Mouse (Mus musculus): ENCODE results near the gene Vmo1.
A peak's percentile ranks its signal among the peaks of the same experiment; 100 is the strongest.
"Not testable (repeated sequence)": the region's sequence is repeated elsewhere in the genome, so short reads cannot be mapped to it uniquely, and the experiment has no call there.

Vmo1 gene

DNA sequence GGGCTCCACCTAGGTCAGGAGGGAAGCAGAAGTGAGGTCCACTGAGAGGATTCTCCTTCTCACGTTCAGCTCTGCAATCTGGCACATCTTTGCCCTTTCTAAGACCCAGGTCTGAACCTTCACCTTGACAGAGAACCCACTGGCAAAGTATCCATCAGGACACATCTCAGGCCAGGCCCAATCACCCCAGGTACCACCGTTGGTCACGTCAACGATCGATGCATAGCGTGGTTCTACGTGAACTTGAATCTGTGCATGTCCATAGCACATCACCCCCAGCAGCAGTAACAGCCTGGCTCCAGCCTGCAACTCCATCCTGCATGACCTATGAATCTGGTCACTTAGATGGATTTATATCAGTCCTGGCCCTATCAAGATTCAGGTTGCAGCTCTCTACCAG, at the start of gene Vmo1:
Vmo1 (minus strand) TSS at position 329 of the 400 bp plus-strand sequence.
- no peak for DNase-seq (ENCODE audit: low read depth, low spot score)

DNA sequence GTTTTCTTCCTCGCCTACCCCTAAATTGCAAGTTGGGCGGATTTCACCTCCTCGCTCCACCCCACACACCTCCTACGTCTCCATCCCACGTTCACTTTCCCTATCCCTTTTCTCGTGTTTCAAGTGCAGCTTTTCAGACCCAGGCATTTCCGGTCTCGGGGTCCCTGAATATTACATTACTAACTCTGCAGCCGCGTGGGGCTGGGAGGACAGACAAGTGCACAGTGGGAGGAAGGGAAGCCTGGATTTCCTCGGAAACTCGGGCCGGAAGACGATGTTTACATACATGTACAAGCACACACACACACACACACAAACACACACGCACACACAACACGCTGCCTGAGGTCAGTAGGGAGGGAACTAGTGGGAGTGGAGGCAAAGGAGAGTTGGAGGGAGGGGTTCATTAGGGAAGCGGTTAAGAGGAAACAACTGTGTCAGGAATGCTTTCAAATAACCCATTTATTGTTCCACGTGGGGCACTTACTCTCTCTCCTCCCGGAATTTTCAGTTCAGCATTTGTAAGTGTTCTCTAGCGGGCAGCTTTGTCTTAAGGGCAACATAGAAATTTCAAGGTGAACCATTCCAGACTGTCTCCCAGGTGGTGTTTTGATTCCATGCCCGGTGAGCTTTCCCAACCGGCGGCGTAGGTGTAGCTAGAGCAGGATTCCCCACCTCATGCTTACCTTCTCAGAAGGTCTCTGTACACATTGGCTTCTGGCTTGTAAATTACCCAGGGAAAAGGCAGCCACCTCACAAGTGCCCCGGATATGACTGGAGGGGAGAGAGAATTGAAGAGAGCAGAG, 49.3 kb upstream of the Vmo1 start:
- peak; percentile 36 for DNase-seq (ENCODE audit: low read depth, low spot score)

DNA sequence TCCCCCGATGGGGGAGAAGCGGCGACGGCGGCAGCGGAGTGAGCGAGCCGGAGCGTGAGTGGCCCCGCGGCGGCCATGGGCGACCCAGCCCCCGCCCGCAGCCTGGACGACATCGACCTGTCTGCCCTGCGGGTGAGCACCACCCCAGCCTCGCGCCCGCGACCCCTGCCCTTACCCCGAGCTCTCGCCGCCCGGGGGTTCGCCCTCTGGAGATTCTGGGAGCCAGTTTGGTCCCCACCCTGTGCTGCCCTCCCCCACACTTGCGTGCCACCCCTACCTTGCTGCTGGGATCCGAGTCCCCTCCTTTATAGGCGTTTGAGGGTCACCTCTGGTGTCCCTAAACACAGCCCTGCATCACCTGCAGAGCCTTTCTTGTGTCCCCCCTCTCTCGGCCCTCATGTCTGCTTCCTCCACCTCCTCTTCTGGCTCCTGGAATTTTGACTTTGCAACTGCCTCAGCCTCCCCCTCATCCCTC, 48.6 kb upstream of the Vmo1 start:
- peak; percentile 10 for DNase-seq (ENCODE audit: low read depth, low spot score)

DNA sequence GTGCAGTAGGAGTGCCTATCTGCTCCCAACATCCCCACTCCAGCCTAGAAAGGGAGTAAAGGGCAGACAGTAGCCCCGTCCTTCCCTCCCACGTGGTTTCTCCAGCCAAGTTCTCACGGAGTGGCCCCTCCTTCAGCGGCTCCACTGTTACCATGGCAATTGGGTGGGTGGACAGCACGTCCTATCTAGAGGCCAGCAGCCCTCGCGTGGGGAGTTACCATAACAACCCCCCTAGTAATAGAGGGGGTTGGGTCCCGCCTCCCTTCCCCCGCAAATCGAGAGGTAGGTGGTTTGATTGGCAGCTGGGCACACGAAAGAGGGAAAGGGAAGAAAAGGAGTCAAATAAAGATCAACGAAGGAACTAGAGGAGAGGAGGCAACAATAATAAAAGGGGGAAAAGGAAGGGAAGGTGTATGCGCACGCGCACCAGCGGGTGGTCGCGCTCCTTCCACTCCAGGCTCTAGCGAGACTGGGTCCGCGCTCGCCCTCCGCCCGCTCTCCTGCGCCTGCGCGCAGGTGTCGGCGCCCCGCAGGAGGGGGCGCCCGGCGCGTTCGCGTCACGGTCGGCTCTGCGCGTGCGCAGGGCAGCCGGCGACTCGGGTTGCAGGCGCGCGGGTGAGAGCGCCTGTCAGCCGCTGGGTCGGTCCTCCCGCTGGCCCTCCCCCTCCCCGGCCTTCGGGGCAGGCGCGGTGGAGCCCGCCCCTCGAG, 48.0 kb upstream of the Vmo1 start, which contains the start of gene Mink1:
Mink1 (plus strand) TSS at position 595 of the 708 bp plus-strand sequence.
- DNase-seq (ENCODE audit: low read depth, low spot score): peak; percentile 93

- no peak for DNase-seq (ENCODE audit: low read depth, low spot score)
Observed at GRCm38 (mm10) chr11:70561937-70562286, 47.5 kb upstream of the Vmo1 start.

- peak; percentile 61 for DNase-seq (ENCODE audit: low read depth, low spot score)
Observed at GRCm38 (mm10) chr11:70557545-70557944, 43.1 kb upstream of the Vmo1 start.

DNA sequence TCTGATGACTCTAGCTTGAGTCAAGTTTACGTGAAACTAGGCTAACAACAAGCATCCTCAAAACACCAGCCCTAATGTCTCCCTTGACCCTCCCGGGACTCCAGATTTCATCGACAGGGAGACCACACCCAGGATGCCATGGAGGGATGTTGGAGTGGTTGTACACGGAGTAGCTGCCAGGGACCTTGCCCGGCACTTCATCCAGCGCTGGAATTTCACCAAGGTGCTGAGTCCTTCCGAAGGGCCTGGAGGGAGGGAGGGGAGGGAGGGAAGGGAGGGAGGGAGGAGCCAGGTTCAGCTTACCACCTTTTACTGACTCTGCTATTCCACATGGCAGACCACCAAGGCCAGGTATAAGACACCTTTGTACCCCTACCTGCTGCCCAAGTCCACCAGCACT, 39.5 kb upstream of the Vmo1 start:
- DNase-seq (ENCODE audit: low read depth, low spot score): no peak

DNA sequence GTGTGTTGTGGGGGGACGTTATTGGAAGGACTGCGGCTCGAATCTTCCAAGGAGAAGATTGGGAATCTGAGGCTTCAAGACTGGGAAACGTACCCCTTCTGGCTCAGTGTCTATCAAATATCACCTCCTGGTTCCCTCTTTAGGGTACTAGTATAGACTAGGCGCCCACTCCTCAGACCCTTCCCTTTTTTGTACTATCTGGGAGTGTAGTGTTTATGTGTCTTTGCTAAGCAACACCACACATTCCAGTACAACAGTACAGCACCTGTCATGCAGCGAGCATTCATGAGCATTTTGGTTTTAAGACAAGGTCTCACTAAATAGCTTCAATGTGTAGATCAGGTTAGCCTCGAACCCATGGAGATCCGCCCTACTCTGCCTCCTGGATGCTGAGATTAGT, 37.1 kb upstream of the Vmo1 start:
- no peak for DNase-seq (ENCODE audit: low read depth, low spot score)

- no peak for DNase-seq (ENCODE audit: low read depth, low spot score)
Observed at GRCm38 (mm10) chr11:70544496-70544895, 30.1 kb upstream of the Vmo1 start.

DNA sequence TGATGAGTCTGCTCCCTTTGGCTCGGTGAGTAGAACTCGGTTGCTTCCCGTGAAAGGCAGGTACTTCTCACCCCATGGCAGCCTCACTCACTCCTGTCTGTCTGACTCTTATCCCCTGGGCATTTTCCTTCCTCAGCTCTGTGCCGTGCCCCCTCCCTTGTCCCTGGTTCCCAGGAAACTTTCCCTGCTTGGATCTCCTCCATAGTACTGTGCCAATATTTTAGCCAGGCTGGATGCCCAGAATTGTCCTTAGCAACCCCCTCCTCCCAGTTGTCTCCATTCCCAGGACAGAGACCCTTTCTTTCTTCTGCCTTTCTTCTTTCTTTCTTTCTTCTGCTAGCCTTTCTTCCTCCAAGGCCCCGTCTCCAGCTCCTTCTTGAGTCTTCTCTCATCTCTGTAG, 27.0 kb upstream of the Vmo1 start:
- DNase-seq (ENCODE audit: low read depth, low spot score): no peak

- no peak for DNase-seq (ENCODE audit: low read depth, low spot score)
Observed at GRCm38 (mm10) chr11:70540928-70541327, 26.5 kb upstream of the Vmo1 start.

GRCm38 (mm10) chr11:70539877-70540587, 25.6 kb upstream of the Vmo1 start, which contains the start of gene Pld2:
Gene Pld2, plus strand, starts transcription at chr11:70540064.
- peak; percentile 88 for DNase-seq (ENCODE audit: low read depth, low spot score)

GRCm38 (mm10) chr11:70539423-70539822, 25.0 kb upstream of the Vmo1 start:
- DNase-seq (ENCODE audit: low read depth, low spot score): no peak

GRCm38 (mm10) chr11:70532839-70533238, 18.4 kb upstream of the Vmo1 start, which contains the start of gene Gm40193:
Gene Gm40193, minus strand, starts transcription at chr11:70532939.
- DNase-seq (ENCODE audit: low read depth, low spot score): no peak

DNA sequence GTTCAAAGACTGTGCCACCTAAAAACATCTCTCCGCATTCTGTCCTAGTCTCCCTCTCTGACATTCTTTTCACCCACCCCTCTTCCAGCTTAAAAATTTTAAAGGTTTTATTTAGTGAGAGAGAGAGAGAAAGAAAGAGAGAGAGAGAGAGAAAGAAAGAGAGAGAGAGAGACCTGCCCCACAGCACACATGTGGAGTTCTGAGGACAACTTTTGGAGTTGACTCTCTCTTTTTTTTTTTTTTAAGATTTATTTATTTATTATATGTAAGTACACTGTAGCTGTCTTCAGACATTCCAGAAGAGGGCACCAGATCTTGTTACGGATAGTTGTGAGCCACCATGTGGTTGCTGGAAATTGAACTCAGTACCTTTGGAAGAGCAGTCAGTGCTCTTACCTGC, 16.6 kb upstream of the Vmo1 start:
- not testable (repeated sequence) for DNase-seq (ENCODE audit: low read depth, low spot score)

- no peak for DNase-seq (ENCODE audit: low read depth, low spot score)
Observed at GRCm38 (mm10) chr11:70528610-70529009, 14.2 kb upstream of the Vmo1 start.

- DNase-seq (ENCODE audit: low read depth, low spot score): no peak
Observed at GRCm38 (mm10) chr11:70526211-70526610, 11.8 kb upstream of the Vmo1 start.

DNA sequence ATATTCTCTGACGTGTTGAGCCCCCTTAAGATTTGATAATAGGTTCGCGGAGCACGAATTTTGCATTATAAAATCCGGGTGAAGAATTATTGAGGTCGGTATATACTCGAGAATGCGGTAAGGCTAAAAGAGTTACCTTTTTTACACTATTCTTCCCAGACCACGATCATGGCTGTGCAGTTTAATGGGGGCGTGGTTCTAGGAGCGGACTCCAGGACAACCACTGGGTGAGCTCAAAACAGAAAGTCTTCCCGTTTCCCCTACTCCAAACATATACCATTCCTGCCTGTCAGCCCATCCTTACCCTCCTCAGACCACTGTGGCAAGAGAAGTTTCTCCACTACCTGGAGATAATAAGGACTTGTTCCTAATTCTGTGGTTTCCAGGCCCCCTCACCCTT, 11.3 kb upstream of the Vmo1 start:
- DNase-seq (ENCODE audit: low read depth, low spot score): peak; percentile 42

- peak; percentile 99 for DNase-seq (ENCODE audit: low read depth, low spot score)
Observed at GRCm38 (mm10) chr11:70525184-70525678, 10.8 kb upstream of the Vmo1 start, which contains the start of gene Psmb6. Gene Psmb6, plus strand, starts transcription at chr11:70525367.

- DNase-seq (ENCODE audit: low read depth, low spot score): no peak
Observed at GRCm38 (mm10) chr11:70524782-70525181, 10.4 kb upstream of the Vmo1 start.

- DNase-seq (ENCODE audit: low read depth, low spot score): peak; percentile 82
Observed at GRCm38 (mm10) chr11:70523306-70523989, 9.0 kb upstream of the Vmo1 start.
